Mouse (Mus musculus): Measurements from ENCODE around the gene Ngp.
A peak's percentile ranks its signal among the peaks of the same experiment; 100 is the strongest.
"Not testable (repeated sequence)": the region's sequence is repeated elsewhere in the genome, so short reads cannot be mapped to it uniquely, and the experiment has no call there.

Ngp gene

GRCm38 (mm10) chr9:110419511-110420112 lies at the start of gene Ngp:
TSS of gene Ngp (plus strand) at chr9:110419747.
- DNase-seq (ENCODE audit: low spot score) = no peak

GRCm38 (mm10) chr9:110369860-110370259 lies 49.7 kb upstream of the Ngp start:
- DNase-seq (ENCODE audit: low spot score) = no peak

- no peak for DNase-seq (ENCODE audit: low spot score)
These were observed 45.7 kb upstream of the Ngp start for GRCm38 (mm10) chr9:110373871-110374270.

- no peak for DNase-seq (ENCODE audit: low spot score)
These were observed 43.9 kb upstream of the Ngp start for GRCm38 (mm10) chr9:110375668-110376067.

GRCm38 (mm10) chr9:110377655-110378054 lies 41.9 kb upstream of the Ngp start:
- DNase-seq (ENCODE audit: low spot score) = not testable (repeated sequence)

GRCm38 (mm10) chr9:110379361-110379760 lies 40.2 kb upstream of the Ngp start:
- no peak for DNase-seq (ENCODE audit: low spot score)

- peak; percentile 35 for DNase-seq (ENCODE audit: low spot score)
These were observed 38.9 kb upstream of the Ngp start for GRCm38 (mm10) chr9:110380662-110381061.

- DNase-seq (ENCODE audit: low spot score) = no peak
These were observed 38.3 kb upstream of the Ngp start for GRCm38 (mm10) chr9:110381292-110381691.

GRCm38 (mm10) chr9:110384369-110384929 lies 35.1 kb upstream of the Ngp start:
- DNase-seq (ENCODE audit: low spot score) = no peak

- no peak for DNase-seq (ENCODE audit: low spot score)
These were observed 31.5 kb upstream of the Ngp start for GRCm38 (mm10) chr9:110388011-110388410.

- no peak for DNase-seq (ENCODE audit: low spot score)
These were observed 28.7 kb upstream of the Ngp start for GRCm38 (mm10) chr9:110390843-110391242.

GRCm38 (mm10) chr9:110393295-110393694 lies 26.3 kb upstream of the Ngp start:
- no peak for DNase-seq (ENCODE audit: low spot score)

- DNase-seq (ENCODE audit: low spot score) = no peak
These were observed 18.9 kb upstream of the Ngp start for GRCm38 (mm10) chr9:110400650-110401049.

GRCm38 (mm10) chr9:110402731-110403130 lies 16.8 kb upstream of the Ngp start:
- no peak for DNase-seq (ENCODE audit: low spot score)

GRCm38 (mm10) chr9:110403240-110403639 lies 16.3 kb upstream of the Ngp start:
- DNase-seq (ENCODE audit: low spot score) = not testable (repeated sequence)

- DNase-seq (ENCODE audit: low spot score) = peak; percentile 46
These were observed 12.0 kb upstream of the Ngp start for GRCm38 (mm10) chr9:110407311-110408098.

- peak; percentile 97 for DNase-seq (ENCODE audit: low spot score)
These were observed 11.3 kb upstream of the Ngp start, which contains the start of gene Ptpn23 for GRCm38 (mm10) chr9:110408099-110408773. TSS of gene Ptpn23 (minus strand) at chr9:110408213.

- DNase-seq (ENCODE audit: low spot score) = peak; percentile 95
These were observed 8.3 kb upstream of the Ngp start for GRCm38 (mm10) chr9:110410908-110411887.

- no peak for DNase-seq (ENCODE audit: low spot score)
These were observed 6.6 kb upstream of the Ngp start for GRCm38 (mm10) chr9:110412926-110413325.

- peak; percentile 72 for DNase-seq (ENCODE audit: low spot score)
These were observed 5.8 kb upstream of the Ngp start for GRCm38 (mm10) chr9:110413785-110414184.

- no peak for DNase-seq (ENCODE audit: low spot score)
These were observed 11.7 kb downstream of the Ngp start for GRCm38 (mm10) chr9:110431241-110431640.

Measured in embryo, embryonic 10 days (tissue).